Mouse (Mus musculus) liver, embryonic 16.5 days (tissue): ENCODE measurements around the gene Mras. TPM values are rescaled to one million over a fixed set of nuclear protein-coding genes. Genes with fewer than 3 reads are reported as not detected.

Source experiments
- ATAC-seq: fragments of 200-750 bp; cut with Nextera tagmentation; 2 replicates; pipeline ENCODE4 v1.8.0; 2017; ENCODE audit warnings: low read depth, mild to moderate bottlenecking, moderate number of reproducible peaks, moderate library complexity
- H3K27ac ChIP-seq: fragments of 300-500 bp; sonication (generic); 2 replicates; pipeline ENCODE4 v1.5.1; 2014; ENCODE audit warnings: mild to moderate bottlenecking, low read length
- H3K27me3 ChIP-seq: fragments of 300-500 bp; sonication (generic); 2 replicates; pipeline ENCODE4 v1.6.1; 2014; ENCODE audit warnings: low read depth, low read length, mixed read lengths; ENCODE audit not compliant: control insufficient read depth, insufficient read depth
- H3K36me3 ChIP-seq: fragments of 300-500 bp; sonication (generic); 2 replicates; pipeline ENCODE4 v1.6.1; 2014; ENCODE audit warnings: mild to moderate bottlenecking; ENCODE audit not compliant: control insufficient read depth, insufficient read depth
- H3K4me1 ChIP-seq: fragments of 300-500 bp; sonication (generic); 2 replicates; pipeline ENCODE4 v1.6.1; 2014; ENCODE audit warnings: low read depth, low read length, mixed read lengths; ENCODE audit not compliant: control insufficient read depth
- H3K4me2 ChIP-seq: fragments of 300-500 bp; sonication (generic); 2 replicates; pipeline ENCODE4 v1.6.1; 2014; ENCODE audit warnings: low read depth, low read length, mixed read lengths
- H3K4me3 ChIP-seq: fragments of 300-500 bp; sonication (generic); 2 replicates; pipeline ENCODE4 v1.5.1; 2014; ENCODE audit warnings: low read depth, mild to moderate bottlenecking, low read length
- H3K9ac ChIP-seq: fragments of 300-500 bp; sonication (generic); 2 replicates; pipeline ENCODE4 v1.6.1; 2014; ENCODE audit warnings: low read depth, low read length
- H3K9me3 ChIP-seq: fragments of 300-500 bp; sonication (generic); replicated peaks from 2 replicates; pipeline ENCODE4 v1.6.1; 2016; ENCODE audit warnings: low read length; ENCODE audit not compliant: control insufficient read depth
- WGBS: fragments of 180-500 bp; shearing (Covaris S2); extraction: QIAGEN DNeasy Blood & Tissue Kit; methylation state at CpG from one replicate; pipeline ENCODE4 v1.1.7; 2014; ENCODE audit not compliant: insufficient replicate concordance; 5-methylcytosine and 5-hydroxymethylcytosine counted together
- polyA plus RNA-seq: library from polyadenylated mRNA; unstranded; fragments of >200 nt; fragmentation: Nextera tagmentation; extraction: Ambion mirVana; gene quantifications from 2 replicates; pipeline ENCODE4 v1.2.1, GENCODE M21; 2015

The Mras gene
- polyA plus RNA-seq, 1 experiment from 2014 or later: 3.8 TPM

GRCm38 (mm10) chr9:99423692-99424573 is 13.2 kb downstream of the Mras start:
- Histone ChIP-seq H3K4me2 (peak overlapping the region; percentile 6; the same call in 1 of the 2 replicates), H3K36me3 (no peaks in the 10 kb centered on the region), H3K4me3 (no peak overlapping the region), H3K27me3 (no peaks in the 10 kb centered on the region), H3K27ac (peak overlapping the region; percentile 39), H3K9me3 (no peaks in the 10 kb centered on the region), H3K9ac (no peak overlapping the region), H3K4me1 (peaks cover 4% of the 10 kb centered on the region)
- peak; percentile 80 for ATAC-seq
- 40% methylated on average over 9 of the region's 9 CpGs for WGBS

- Histone ChIP-seq H3K4me3 (no peak overlapping the region), H3K27ac (no peak overlapping the region), H3K36me3 (no peaks in the 10 kb centered on the region), H3K9ac (no peak overlapping the region), H3K4me2 (no peak overlapping the region), H3K4me1 (peaks cover 4% of the 10 kb centered on the region), H3K27me3 (no peaks in the 10 kb centered on the region), H3K9me3 (no peaks in the 10 kb centered on the region)
- WGBS: 39% methylated on average over 3 of the region's 3 CpGs
- no peak for ATAC-seq
Observed at GRCm38 (mm10) chr9:99421914-99422313, 15.3 kb downstream of the Mras start.

- no peak for ATAC-seq
- 59% methylated on average over 8 of the region's 8 CpGs for WGBS
Observed at GRCm38 (mm10) chr9:99419951-99420701, 17.1 kb downstream of the Mras start.

GRCm38 (mm10) chr9:99418377-99418776 is 18.8 kb downstream of the Mras start:
- WGBS: 57% methylated on average over 5 of the region's 5 CpGs
- H3K4me3 ChIP-seq: no peak overlapping the region
- H3K9ac ChIP-seq: no peak overlapping the region
- no peak for ATAC-seq
- H3K4me1 ChIP-seq: peaks cover 10% of the 10 kb centered on the region
- no peak overlapping the region for H3K27ac ChIP-seq
- no peaks in the 10 kb centered on the region for H3K27me3 ChIP-seq
- no peak overlapping the region for H3K4me2 ChIP-seq
- H3K9me3 ChIP-seq: no peaks in the 10 kb centered on the region
- H3K36me3 ChIP-seq: no peaks in the 10 kb centered on the region

More at GRCm38 (mm10) chr9:99419951-99420701, 17.1 kb downstream of the Mras start:
- Histone ChIP-seq H3K27ac (no peak overlapping the region), H3K4me3 (no peak overlapping the region), H3K27me3 (no peaks in the 10 kb centered on the region), H3K9me3 (no peaks in the 10 kb centered on the region), H3K9ac (no peak overlapping the region), H3K36me3 (no peaks in the 10 kb centered on the region), H3K4me1 (peaks cover 10% of the 10 kb centered on the region), H3K4me2 (no peak overlapping the region)

GRCm38 (mm10) chr9:99417288-99417846 is 19.8 kb downstream of the Mras start:
- H3K27ac ChIP-seq: no peak overlapping the region
- ATAC-seq: no peak
- no peak overlapping the region for H3K4me3 ChIP-seq
- no peaks in the 10 kb centered on the region for H3K36me3 ChIP-seq
- no peaks in the 10 kb centered on the region for H3K9me3 ChIP-seq
- no peak overlapping the region for H3K9ac ChIP-seq
- WGBS: 51% methylated on average over 4 of the region's 4 CpGs
- peaks cover 6% of the 10 kb centered on the region for H3K4me1 ChIP-seq
- no peaks in the 10 kb centered on the region for H3K27me3 ChIP-seq
- no peak overlapping the region for H3K4me2 ChIP-seq

GRCm38 (mm10) chr9:99416809-99417208 is 20.4 kb downstream of the Mras start:
- ATAC-seq: 0 out of 2 replicates have a peak, but pooled peaks have one; percentile 21
- H3K4me2 ChIP-seq: no peak overlapping the region
- H3K36me3 ChIP-seq: no peaks in the 10 kb centered on the region
- no peak overlapping the region for H3K27ac ChIP-seq
- H3K4me1 ChIP-seq: peaks cover 6% of the 10 kb centered on the region
- H3K4me3 ChIP-seq: no peak overlapping the region
- 64% methylated on average over 3 of the region's 3 CpGs for WGBS
- no peak overlapping the region for H3K9ac ChIP-seq
- H3K27me3 ChIP-seq: no peaks in the 10 kb centered on the region
- H3K9me3 ChIP-seq: no peaks in the 10 kb centered on the region

GRCm38 (mm10) chr9:99411785-99412184 is 25.4 kb downstream of the Mras start:
- 36% methylated on average over 4 of the region's 4 CpGs for WGBS
- no peaks in the 10 kb centered on the region for H3K27me3 ChIP-seq
- H3K36me3 ChIP-seq: no peaks in the 10 kb centered on the region

GRCm38 (mm10) chr9:99411093-99411492 is 26.1 kb downstream of the Mras start:
- H3K27ac ChIP-seq: no peak overlapping the region
- no peaks in the 10 kb centered on the region; the same call in 1 of the 2 replicates for H3K4me1 ChIP-seq
- no peaks in the 10 kb centered on the region for H3K27me3 ChIP-seq
- no peaks in the 10 kb centered on the region for H3K9me3 ChIP-seq
- ATAC-seq: no peak
- no peak overlapping the region for H3K4me2 ChIP-seq
- H3K9ac ChIP-seq: no peak overlapping the region
- H3K36me3 ChIP-seq: no peaks in the 10 kb centered on the region
- H3K4me3 ChIP-seq: no peak overlapping the region
- WGBS: 60% methylated on average over 5 of the region's 5 CpGs

More at GRCm38 (mm10) chr9:99411785-99412184, 25.4 kb downstream of the Mras start:
- no peak overlapping the region for H3K4me2 ChIP-seq
- H3K4me3 ChIP-seq: no peak overlapping the region
- H3K27ac ChIP-seq: no peak overlapping the region
- no peak overlapping the region for H3K9ac ChIP-seq
- H3K4me1 ChIP-seq: peaks cover 5% of the 10 kb centered on the region
- ATAC-seq: no peak
- no peaks in the 10 kb centered on the region for H3K9me3 ChIP-seq
